Mouse (Mus musculus) liver, adult 2 months (tissue): ENCODE results near the gene Il4i1. TPM values are rescaled to one million over a fixed set of nuclear protein-coding genes. Genes with fewer than 3 reads are reported as not detected.

Experiments used
- DNase-seq: peaks from one replicate; pipeline ENCODE4 v3.0.0-alpha.2; 2011; ENCODE audit warnings: low read depth, low spot score; ENCODE audit errors: extremely low read depth
- H3K27ac ChIP-seq: fragments of 200-500 bp; replicated peaks from 2 replicates; pipeline ENCODE4 v1.5.1; 2012; ENCODE audit warnings: low read depth, mild to moderate bottlenecking, control low read depth, inconsistent platforms, low read length; ENCODE audit not compliant: insufficient read depth
- H3K27me3 ChIP-seq: fragments of 200-500 bp; 2 replicates; pipeline ENCODE4 v1.6.1; 2012; ENCODE audit warnings: mild to moderate bottlenecking, moderate library complexity, low read length, inconsistent platforms; ENCODE audit not compliant: control insufficient read depth, insufficient read depth
- H3K36me3 ChIP-seq: fragments of 200-500 bp; 2 replicates; pipeline ENCODE4 v1.6.1; 2012; ENCODE audit warnings: low read length, inconsistent platforms; ENCODE audit not compliant: control insufficient read depth, insufficient read depth
- H3K4me1 ChIP-seq: fragments of 200-500 bp; 2 replicates; pipeline ENCODE4 v1.6.1; 2011; ENCODE audit warnings: low read length; ENCODE audit not compliant: control insufficient read depth, insufficient read depth
- H3K4me3 ChIP-seq: fragments of 200-500 bp; 2 replicates; pipeline ENCODE4 v1.5.1; 2011; ENCODE audit warnings: low read depth, mild to moderate bottlenecking, control low read depth, low read length, moderate library complexity; ENCODE audit not compliant: insufficient read depth
- H3K79me2 ChIP-seq: fragments of 200-500 bp; 2 replicates; pipeline ENCODE4 v1.6.1; 2012; ENCODE audit warnings: inconsistent platforms, mild to moderate bottlenecking, low read length, moderate library complexity; ENCODE audit not compliant: control insufficient read depth, insufficient read depth
- H3K9ac ChIP-seq: fragments of 200-500 bp; 2 replicates; pipeline ENCODE4 v1.6.1; 2012; ENCODE audit warnings: low read depth, mild to moderate bottlenecking, control low read depth, inconsistent platforms, low read length
- CTCF ChIP-seq: fragments of 200-500 bp; IDR thresholded peaks from 2 replicates; pipeline ENCODE4 v1.5.1; 2011; ENCODE audit warnings: low read depth, low read length, control low read depth
- POLR2A ChIP-seq: fragments of 200-500 bp; IDR thresholded peaks from 2 replicates; pipeline ENCODE4 v1.6.1; 2011; ENCODE audit warnings: low read length, control low read depth; ENCODE audit not compliant: insufficient read depth; ENCODE audit errors: extremely low read depth
- WGBS: fragments of 180-500 bp; shearing (Covaris S2); methylation state at CpG from one replicate; pipeline ENCODE4 v1.1.7; 2018; 5-methylcytosine and 5-hydroxymethylcytosine counted together
- polyA plus RNA-seq: library from polyadenylated mRNA; depleted of rRNA; stranded (reverse); fragments of >200 nt; gene quantifications from 2 replicates; pipeline ENCODE4 v1.2.3, GENCODE M21; 2012
- total RNA-seq: library from RNA; depleted of rRNA; stranded (reverse); fragments of >200 nt; gene quantifications from 2 replicates; pipeline ENCODE4 v1.2.3, GENCODE M21; 2014

Gene Il4i1
- total and polyA plus RNA-seq, 2 experiments, result 0.65 to 1.7 TPM

- peaks cover 22% of the 10 kb centered on the region; the same call in 1 of the 2 replicates for H3K79me2 ChIP-seq
- H3K9ac ChIP-seq, result no peak overlapping the region
- 94% methylated on average over 7 of the region's 7 CpGs for WGBS
- peaks cover 18% of the 10 kb centered on the region; the same call in 1 of the 2 replicates for H3K36me3 ChIP-seq
- peaks cover 17% of the 10 kb centered on the region for H3K4me1 ChIP-seq
- DNase-seq, result no peak
- no peak for TF ChIP-seq POLR2A
- no peak for TF ChIP-seq CTCF
- no peak overlapping the region for H3K27ac ChIP-seq
- H3K4me3 ChIP-seq, result no peak overlapping the region
- H3K27me3 ChIP-seq, result no peaks in the 10 kb centered on the region
These were observed 30.6 kb downstream of the Il4i1 start for GRCm38 (mm10) chr7:44846804-44847203.

GRCm38 (mm10) chr7:44847772-44848171 lies 31.6 kb downstream of the Il4i1 start:
- 44% methylated on average over 5 of the region's 5 CpGs for WGBS

GRCm38 (mm10) chr7:44848561-44849415 lies 32.6 kb downstream of the Il4i1 start, which contains the start of the genes Akt1s1 and Tbc1d17:
Gene Akt1s1, plus strand, starts transcription at chr7:44848991.
Gene Tbc1d17, minus strand, starts transcription at chr7:44849079.
- TF ChIP-seq CTCF (no peak), POLR2A (0 out of 2 replicates have a peak, but pooled peaks have one; percentile 62)
- peak; percentile 100 for DNase-seq
- peaks cover 23% of the 10 kb centered on the region for H3K4me1 ChIP-seq
- no peaks in the 10 kb centered on the region for H3K27me3 ChIP-seq
- H3K79me2 ChIP-seq, result peaks cover 22% of the 10 kb centered on the region; the same call in 1 of the 2 replicates
- H3K9ac ChIP-seq, result peak within 1 kb of the TSS; percentile 92
- under 1% methylated on average over 53 of the region's 54 CpGs for WGBS
- peak within 1 kb of the TSS; percentile 98 for H3K27ac ChIP-seq
- peaks cover 17% of the 10 kb centered on the region; the same call in 1 of the 2 replicates for H3K36me3 ChIP-seq
- peak within 1 kb of the TSS; percentile 93 for H3K4me3 ChIP-seq

More at GRCm38 (mm10) chr7:44847772-44848171, 31.6 kb downstream of the Il4i1 start:
- Histone ChIP-seq H3K27me3 (no peaks in the 10 kb centered on the region), H3K9ac (peak overlapping the region; percentile 49), H3K36me3 (peaks cover 17% of the 10 kb centered on the region; the same call in 1 of the 2 replicates), H3K79me2 (peaks cover 22% of the 10 kb centered on the region; the same call in 1 of the 2 replicates), H3K4me1 (peaks cover 17% of the 10 kb centered on the region), H3K27ac (no peak overlapping the region), H3K4me3 (peak overlapping the region; percentile 60)
- no peak for TF ChIP-seq POLR2A
- TF ChIP-seq CTCF, result no peak
- DNase-seq, result no peak

- peak overlapping the region; percentile 92 for H3K9ac ChIP-seq
- H3K36me3 ChIP-seq, result peaks cover 13% of the 10 kb centered on the region; the same call in 1 of the 2 replicates
- peak overlapping the region; percentile 93 for H3K4me3 ChIP-seq
- TF ChIP-seq CTCF, result no peak
- TF ChIP-seq POLR2A, result 0 out of 2 replicates have a peak, but pooled peaks have one; percentile 39
- peaks cover 23% of the 10 kb centered on the region for H3K4me1 ChIP-seq
- DNase-seq, result peak; percentile 85
- WGBS, result under 1% methylated on average over 41 of the region's 41 CpGs
- peak overlapping the region; percentile 98 for H3K27ac ChIP-seq
- H3K79me2 ChIP-seq, result peaks cover 22% of the 10 kb centered on the region; the same call in 1 of the 2 replicates
- H3K27me3 ChIP-seq, result no peaks in the 10 kb centered on the region
These were observed 33.4 kb downstream of the Il4i1 start for GRCm38 (mm10) chr7:44849416-44850111.

GRCm38 (mm10) chr7:44850146-44850545 lies 34.0 kb downstream of the Il4i1 start:
- Histone ChIP-seq H3K4me3 (peak overlapping the region; percentile 93), H3K79me2 (peaks cover 22% of the 10 kb centered on the region; the same call in 1 of the 2 replicates), H3K9ac (peak overlapping the region; percentile 92), H3K27ac (peak overlapping the region; percentile 98), H3K4me1 (peaks cover 23% of the 10 kb centered on the region), H3K27me3 (no peaks in the 10 kb centered on the region), H3K36me3 (peaks cover 13% of the 10 kb centered on the region; the same call in 1 of the 2 replicates)
- WGBS, result under 1% methylated on average over 33 of the region's 33 CpGs
- peak; percentile 52 for DNase-seq
- TF ChIP-seq CTCF, result no peak
- TF ChIP-seq POLR2A, result peak; percentile 55; the same call in 1 of the 2 replicates
